11 mouse cellular contexts compared by ENCODE assay signal in the genomic region with DNA sequence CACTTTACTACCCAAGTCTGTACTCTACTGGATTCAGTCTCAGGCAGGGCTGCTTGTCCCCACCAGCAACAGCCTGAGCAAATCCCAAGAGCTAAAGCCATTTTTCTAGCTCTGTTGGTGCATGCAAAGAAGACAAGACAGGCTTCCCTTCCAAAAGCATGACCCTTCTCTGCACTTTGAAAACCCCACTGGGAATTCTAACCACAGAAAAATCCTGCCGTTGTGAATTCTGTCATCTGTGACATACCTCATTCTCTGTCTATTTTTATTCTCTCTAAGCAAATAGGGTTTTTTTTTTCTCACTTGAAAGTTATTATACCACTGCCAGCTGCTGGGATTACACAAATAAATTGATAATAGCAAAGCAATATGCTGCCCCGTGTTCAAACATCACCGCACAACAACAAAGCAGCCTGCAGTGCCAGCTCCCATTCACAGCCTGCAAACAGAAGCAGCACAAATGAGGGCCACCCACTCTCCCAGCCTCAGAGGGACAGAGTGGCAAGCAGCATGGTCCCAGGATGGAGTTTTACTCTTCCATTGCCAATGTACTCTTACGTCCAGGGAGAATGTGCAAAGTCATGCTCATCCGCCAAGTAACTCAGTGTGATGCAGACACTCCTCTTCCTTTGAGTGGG. TPM values are rescaled to one million over a fixed set of nuclear protein-coding genes. Genes with fewer than 3 reads are reported as not detected.
DNase-seq lines count a peak whose midpoint lies in the region; ATAC-seq lines count a peak whose summit lies in the region.
"Had no signal": no experiment of that assay in that cellular context is flagged by ENCODE, and none has a peak within 500 bp of the region (broad histone marks: within the 10 kb centered on the region; RNA-seq: fewer than 3 reads in every experiment).

No protein-coding gene starts in this region.

- peak; percentile 63 for ATAC-seq in frontal cortex, adult (ENCODE audit: low TSS enrichment)
- ATAC-seq in forebrain, embryonic 12.5 days (ENCODE audit: low FRiP score) = peak; percentile 57; the same call in 1 of the 2 replicates
- ATAC-seq in midbrain, embryonic 11.5 days (ENCODE audit: low FRiP score) = peak; percentile 49; the same call in 1 of the 2 replicates

- peaks cover 30% of the 10 kb centered on the region for H3K4me1 ChIP-seq in forebrain, embryonic 12.5 days
- H3K4me1 ChIP-seq in midbrain, embryonic 11.5 days (ENCODE audit: control insufficient read depth, insufficient read depth, low read length) = peaks cover 22% of the 10 kb centered on the region
- H3K4me1 ChIP-seq: heart, embryonic 10.5 days had no signal

- no peak overlapping the region for H3K4me3 ChIP-seq in forebrain, embryonic 12.5 days (replicated peaks)
- H3K4me3 ChIP-seq in midbrain, embryonic 11.5 days (ENCODE audit: low read depth, low read length) = no peak overlapping the region
- H3K4me3 ChIP-seq: heart, embryonic 10.5 days had no signal

- H3K27me3 ChIP-seq in forebrain, embryonic 12.5 days = peaks cover 37% of the 10 kb centered on the region
- peaks cover 21% of the 10 kb centered on the region; the same call in 1 of the 2 replicates for H3K27me3 ChIP-seq in midbrain, embryonic 11.5 days (ENCODE audit: control insufficient read depth, insufficient read depth, low read length)

- whole genome bisulfite sequencing in forebrain, embryonic 12.5 days = 12% methylated on average over 5 of the region's 5 CpGs
- 16% methylated on average over 5 of the region's 5 CpGs for WGBS in midbrain, embryonic 11.5 days

- no peak overlapping the region for H3K27ac ChIP-seq in forebrain, embryonic 12.5 days
- H3K27ac ChIP-seq in midbrain, embryonic 11.5 days (ENCODE audit: low read depth, low read length) = no peak overlapping the region
- H3K27ac ChIP-seq: heart, embryonic 10.5 days; liver, embryonic 14.5 days; stomach, postnatal 0 days had no signal

- no peaks in the 10 kb centered on the region for H3K9me3 ChIP-seq in forebrain, embryonic 12.5 days
- H3K9me3 ChIP-seq in midbrain, embryonic 11.5 days (ENCODE audit: control insufficient read depth, low read length) = no peaks in the 10 kb centered on the region
- H3K9me3 ChIP-seq: heart, embryonic 10.5 days had no signal

- H3K4me2 ChIP-seq in forebrain, embryonic 12.5 days = no peak overlapping the region
- no peak overlapping the region for H3K4me2 ChIP-seq in midbrain, embryonic 11.5 days

- no peak for DNase-seq in frontal cortex, postnatal 10 days (ENCODE audit: low spot score in 2 of 2)
- DNase-seq in 3T3-L1 (ENCODE audit: low read depth, low spot score) = peak; percentile 32
- peak; percentile 90 for DNase-seq in midbrain, embryonic 11.5 days (ENCODE audit: low spot score, missing footprints)
- DNase-seq in spleen, adult 12 weeks (ENCODE audit: low spot score) = no peak
- DNase-seq in testis, postnatal 14 days (ENCODE audit: low spot score) = no peak
- no peak for DNase-seq in cerebellum, adult 11 months

- no peak overlapping the region for H3K9ac ChIP-seq in forebrain, embryonic 12.5 days
- H3K9ac ChIP-seq in midbrain, embryonic 11.5 days (ENCODE audit: low read length) = no peak overlapping the region
- H3K9ac ChIP-seq: liver, embryonic 14.5 days had no signal

- H3K36me3 ChIP-seq in forebrain, embryonic 12.5 days (replicated peaks) = no peaks in the 10 kb centered on the region
- H3K36me3 ChIP-seq in midbrain, embryonic 11.5 days (ENCODE audit: control insufficient read depth, insufficient read depth, low read length) = no peaks in the 10 kb centered on the region
- H3K36me3 ChIP-seq: heart, embryonic 10.5 days had no signal

RNA-seq across cellular contexts. Expression of gene Sv2b, which starts 13.7 kb away (rescaled TPM):
- 4.6 TPM in 2 replicates for polyA plus RNA-seq in forebrain, embryonic 12.5 days (2016; fragmentation: Nextera tagmentation; extraction: Ambion mirVana)
- polyA plus RNA-seq in midbrain, embryonic 11.5 days (2014; fragmentation: Nextera tagmentation; extraction: Ambion mirVana) = 1.8 and 2.3 TPM in 2 replicates

Comparison
In these comparisons a context has a peak if more than half of its experiments do, and no peak if none do; other contexts are left out.
1. DNase-seq: peak in 3T3-L1 (single experiment) and midbrain, embryonic 11.5 days (single experiment); none in frontal cortex, postnatal 10 days (0 of 2), spleen, adult 12 weeks (single experiment), testis, postnatal 14 days (single experiment) and cerebellum, adult 11 months (single experiment).
2. Peak in every context shown above with its lines, with median percentiles within 50 percentile points of each other: ATAC-seq.